Mouse (Mus musculus) embryo, embryonic 9.5 days (tissue): ENCODE measurements around the gene Trio.
"Not testable (repeated sequence)": the region's sequence is repeated elsewhere in the genome, so short reads cannot be mapped to it uniquely, and the experiment has no call there.

Experiments used
- DNase-seq: peaks from one replicate; pipeline ENCODE4 v3.0.0-alpha.2; 2017; ENCODE audit errors: extremely low spot score

The Trio gene

DNA sequence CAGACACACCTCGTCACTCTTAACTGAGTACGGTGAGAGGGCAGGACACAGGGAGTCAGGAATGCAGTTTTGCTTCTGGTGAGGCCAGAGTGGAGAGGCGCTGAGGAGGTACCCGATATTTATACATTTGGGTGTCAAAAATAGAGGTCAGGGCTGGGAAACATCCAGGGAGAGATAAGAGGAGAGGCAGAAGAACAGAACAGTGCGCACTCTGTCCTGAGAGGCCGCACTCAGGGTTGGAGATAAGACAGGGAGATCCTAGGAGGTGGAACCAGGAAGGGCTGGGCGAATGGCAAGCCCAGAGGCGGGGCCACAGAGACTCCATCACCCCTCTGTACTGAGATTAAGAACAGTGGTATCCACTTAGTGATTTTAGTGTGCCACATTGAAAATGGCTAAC is 185.1 kb downstream of the Trio start:
- DNase-seq: no peak

DNA sequence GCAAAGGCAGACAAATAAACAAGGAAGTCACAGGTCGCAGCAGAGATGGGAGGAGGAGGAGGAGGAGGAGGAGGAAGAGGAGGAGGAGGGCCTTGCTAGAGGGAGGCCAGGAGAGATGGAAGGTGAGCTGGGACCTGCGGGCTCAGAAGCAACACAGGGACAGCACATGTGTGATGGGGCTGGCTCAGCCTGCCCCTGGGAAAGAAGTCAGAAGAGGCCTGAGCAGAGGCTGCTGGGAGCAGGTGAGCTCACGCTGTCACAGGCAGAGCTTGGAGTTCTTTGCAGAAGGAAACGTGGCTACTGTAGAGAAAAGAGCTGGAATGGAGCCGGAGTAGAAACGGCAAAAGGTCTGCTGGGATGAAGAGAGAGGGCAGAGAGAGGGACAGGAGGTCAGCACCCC is 185.5 kb downstream of the Trio start:
- no peak for DNase-seq

DNA sequence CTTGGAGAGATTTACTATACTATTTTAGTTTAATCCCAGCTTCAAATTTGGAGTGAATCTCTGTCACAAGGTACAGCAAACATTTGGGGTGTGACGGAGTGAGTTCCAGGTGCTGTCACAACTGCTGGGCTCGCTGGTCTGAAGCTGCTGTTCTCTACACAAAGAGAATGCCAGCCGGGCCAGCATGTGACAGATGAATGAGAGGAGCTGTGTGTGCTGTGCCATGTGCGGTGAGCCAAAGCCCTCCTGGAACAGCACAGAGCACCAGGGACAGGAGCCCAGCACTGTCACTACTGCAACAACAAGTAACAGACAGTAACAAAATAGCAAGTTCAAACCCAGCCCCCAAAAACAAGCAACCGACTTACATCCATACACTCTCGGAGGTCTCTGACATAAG is 194.0 kb downstream of the Trio start:
- no peak for DNase-seq

DNA sequence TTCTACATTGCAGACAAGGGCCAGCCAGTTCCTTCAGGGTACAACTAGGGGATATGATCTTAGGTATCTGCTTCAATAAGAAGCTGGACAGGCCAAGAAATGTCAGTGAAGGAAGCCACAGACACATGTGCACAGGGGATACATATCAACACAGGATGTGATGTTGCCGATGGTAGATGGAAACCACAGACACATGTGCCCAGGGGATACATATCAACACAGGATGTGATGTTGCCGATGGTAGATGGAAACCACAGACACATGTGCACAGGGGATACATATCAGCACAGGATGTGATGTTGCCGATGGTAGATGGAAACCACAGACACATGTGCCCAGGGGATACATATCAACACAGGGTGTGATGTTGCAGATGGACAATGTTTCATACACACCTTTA is 197.8 kb downstream of the Trio start:
- not testable (repeated sequence) for DNase-seq

DNA sequence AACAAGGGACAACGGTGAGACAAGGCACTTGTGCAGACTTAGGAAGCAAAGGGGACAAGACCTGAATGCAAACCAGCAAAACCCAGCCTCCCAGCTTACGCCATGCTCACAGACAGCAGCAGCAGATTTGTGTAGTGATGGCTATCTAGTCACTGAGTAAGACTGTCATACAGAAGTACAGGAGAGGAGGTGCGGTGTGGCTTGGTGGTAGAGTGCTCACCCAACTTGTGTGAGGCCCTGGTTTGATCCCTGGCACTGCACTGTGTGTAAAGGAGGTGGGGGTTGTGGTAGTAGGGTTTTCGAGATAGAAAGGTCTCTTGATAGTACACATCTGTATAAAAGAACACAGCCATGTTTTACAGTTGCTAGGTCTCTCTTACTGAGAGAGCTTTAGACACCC is 198.8 kb downstream of the Trio start:
- no peak for DNase-seq

DNA sequence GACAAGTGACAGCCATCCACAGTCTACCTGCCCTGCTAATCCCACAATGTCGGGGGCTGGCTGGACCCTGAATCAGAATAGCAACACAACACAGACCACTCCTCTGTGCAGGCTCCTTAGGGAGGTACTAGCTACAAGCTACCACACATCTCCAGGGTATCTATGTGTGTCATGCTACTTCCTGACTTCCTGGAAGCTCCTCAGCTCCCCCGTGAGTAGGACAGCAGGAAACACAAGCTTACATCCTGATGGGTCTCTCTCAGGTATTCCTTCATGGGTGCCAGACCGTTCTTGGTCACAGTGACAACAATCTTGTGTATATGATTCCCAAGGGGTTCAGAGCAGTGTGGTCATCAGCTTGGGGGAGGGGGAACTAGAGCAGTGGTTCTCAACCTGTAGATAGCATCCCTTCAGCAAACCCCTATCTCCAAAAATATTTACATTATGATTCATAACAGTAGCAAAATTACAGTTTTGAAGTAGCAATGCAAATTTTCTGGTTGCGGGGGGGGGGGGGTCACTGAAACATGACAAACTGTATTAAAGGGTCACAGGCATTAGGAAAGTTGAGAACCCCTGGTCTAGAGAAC is 199.5 kb downstream of the Trio start:
- DNase-seq: no peak

DNA sequence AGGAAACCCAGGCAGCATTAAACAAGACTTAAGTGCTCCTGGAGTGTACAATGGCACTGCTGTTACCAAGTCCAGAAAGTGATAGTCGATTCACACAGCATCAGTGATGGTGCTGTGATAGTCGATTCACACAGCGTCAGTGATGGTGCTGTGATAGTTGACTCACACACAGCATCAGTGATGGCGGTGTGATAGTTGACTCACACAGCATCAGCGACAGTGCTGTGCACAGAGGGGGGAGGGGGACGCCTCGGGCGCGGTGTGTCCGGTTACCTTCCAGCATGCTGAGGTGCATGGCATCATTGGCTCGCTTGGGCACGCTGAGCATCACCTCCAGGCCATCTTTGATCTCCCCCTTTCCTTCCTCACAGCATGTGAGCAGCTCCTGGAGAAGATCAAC is 200.3 kb downstream of the Trio start:
- DNase-seq: no peak

DNA sequence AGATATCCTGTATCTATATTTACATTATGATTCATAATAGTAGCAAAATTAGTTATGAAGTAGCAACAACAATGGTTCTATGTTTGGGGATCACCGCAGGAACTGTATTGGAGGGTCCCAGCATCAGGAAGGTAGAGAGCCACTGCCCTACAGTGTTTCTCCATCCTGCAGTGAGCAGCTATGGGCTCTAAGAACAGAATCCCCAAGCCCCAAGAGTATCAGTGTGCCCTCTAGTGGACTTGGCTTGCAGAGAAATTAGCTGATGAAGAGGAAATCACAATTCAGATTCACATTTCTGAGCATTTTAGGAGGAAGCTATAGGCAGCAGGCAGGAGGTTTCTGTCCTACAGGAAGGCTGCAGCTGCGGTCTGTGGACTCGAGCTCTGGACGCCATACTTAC is 202.1 kb downstream of the Trio start:
- DNase-seq: no peak

DNA sequence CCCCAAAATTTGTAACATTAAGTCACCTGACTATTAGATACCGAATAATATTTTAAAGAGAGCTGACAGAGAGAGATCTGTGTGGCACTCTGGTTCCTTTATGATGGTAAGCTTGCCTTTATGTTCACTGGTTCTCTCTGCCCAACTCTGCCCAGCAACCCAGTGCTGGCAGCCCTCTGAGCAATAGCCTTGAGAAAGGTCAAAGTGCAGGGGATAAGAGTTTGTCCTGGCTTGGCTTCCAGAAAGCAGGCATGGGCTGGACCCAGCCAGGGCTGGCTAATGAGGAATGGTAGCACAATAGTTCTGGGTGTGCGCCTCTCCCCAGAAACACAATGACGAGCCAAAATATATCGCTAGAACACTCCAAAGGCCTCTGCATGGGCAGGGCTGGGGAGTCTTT is 203.2 kb downstream of the Trio start:
- DNase-seq: no peak

DNA sequence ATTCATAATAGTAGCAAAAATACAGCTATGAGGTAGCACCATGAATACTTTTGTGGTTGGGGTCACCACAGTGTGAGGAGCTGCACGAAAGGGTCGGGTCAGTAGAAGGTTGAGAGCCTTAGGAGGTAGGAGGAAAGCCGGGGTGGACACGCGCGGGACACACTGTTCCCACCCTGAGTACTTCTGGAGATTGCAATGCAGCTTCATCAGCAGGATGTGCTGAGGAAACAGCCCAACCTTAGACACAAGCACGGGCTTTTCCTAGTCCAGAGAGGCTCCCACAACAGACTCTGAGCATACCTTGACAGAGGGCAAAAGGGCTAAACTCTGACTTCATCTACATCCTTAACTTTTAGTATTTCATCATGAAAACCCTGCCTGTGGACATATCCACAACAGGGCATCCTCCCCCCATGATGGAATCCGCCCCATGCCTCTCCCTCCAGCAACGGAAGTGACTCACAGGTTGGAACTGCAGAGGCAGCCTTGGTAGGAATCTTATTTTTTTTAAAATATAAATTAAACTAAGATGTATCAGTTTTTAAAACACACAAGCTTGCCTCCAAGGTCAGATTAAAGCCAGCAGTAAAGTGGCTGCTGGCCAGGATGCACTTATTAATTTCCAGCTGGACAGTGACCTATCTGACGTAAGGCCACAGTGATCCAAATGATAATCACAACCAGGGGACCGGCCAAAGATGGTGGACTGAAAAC is 203.8 kb downstream of the Trio start:
- DNase-seq: no peak

DNA sequence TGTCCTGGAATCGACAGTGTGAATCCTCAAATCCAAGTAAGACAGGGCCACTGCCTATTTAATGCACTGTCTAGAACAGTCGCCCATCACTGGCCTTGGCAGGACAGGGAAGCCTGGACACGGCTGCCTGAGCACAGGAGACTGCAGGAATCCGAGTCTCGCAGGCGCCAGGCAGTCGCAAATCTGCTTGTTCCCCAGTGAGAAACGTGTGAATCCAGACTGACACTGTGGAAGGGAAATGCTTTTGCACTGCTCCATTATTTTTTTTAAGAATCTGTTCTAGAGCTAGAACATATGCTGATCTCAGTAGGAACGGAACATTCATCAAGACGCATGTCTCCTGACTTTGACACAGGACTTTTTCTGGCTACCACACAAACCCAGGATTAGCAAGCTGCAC is 208.6 kb downstream of the Trio start:
- DNase-seq: no peak

DNA sequence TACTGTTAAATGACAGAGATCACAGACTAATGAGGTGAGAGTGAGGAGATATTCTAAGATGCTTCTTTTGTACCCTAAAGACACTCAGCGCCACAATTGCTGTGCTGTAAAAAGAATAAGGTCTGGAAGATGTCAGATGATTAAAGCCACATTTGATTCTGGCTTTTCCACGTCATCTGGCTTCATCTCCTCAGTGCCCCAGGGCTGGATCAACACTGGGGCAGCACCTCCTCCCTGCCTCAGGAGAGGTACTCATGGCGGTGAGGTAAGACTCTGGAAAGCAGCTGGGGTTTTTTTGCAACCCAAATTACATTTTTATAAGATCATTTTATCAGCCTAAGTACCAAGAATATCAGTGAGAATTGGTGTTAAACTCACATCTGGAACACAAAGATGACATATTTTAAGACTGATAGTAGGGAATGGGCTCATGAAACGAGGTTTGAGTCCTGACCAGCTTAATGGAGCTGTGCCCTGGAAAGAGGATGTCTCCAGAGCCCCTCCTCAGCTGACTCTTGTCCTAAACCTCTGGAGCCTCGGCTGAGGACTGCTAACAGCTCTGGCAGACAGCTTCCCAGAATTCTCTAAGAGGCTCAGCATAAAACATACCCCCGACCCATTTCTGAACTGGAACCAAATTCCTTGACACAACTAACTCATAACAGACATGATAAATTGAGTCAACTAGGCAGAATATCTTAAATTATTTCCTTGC is 210.8 kb downstream of the Trio start:
- DNase-seq: no peak

DNA sequence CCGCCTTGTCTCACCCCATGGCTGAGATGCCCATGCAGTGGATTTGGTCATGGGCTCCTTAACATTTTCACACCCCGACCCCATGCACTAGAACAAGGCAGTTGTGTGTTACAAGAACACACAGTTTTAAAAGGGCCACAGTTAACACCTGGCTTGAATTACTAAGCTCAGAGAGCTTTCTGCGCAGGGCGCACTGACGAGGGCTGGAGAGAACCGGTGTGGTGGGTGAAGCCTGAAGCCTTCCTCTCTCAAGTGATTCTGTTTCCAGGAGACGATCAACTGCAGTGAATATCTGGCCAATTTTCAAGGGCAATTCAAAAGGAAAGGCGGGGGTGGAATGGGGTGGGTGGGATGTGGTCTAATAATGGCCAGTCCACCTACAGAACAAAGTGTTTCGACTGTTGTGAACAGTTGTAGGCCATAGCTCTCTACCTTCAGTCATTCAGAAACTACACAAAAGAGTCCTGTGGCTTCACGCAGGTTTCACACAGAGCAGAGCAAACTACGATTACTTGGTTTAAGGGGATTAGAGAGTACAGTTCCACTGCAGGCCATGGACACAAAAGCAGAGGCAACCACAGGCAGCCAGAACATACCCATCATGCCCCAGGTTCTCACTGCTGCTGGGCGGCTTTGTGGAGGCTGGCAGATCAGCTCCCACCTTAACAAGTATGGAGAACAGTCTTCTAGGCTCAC is 214.7 kb downstream of the Trio start:
- DNase-seq: no peak

DNA sequence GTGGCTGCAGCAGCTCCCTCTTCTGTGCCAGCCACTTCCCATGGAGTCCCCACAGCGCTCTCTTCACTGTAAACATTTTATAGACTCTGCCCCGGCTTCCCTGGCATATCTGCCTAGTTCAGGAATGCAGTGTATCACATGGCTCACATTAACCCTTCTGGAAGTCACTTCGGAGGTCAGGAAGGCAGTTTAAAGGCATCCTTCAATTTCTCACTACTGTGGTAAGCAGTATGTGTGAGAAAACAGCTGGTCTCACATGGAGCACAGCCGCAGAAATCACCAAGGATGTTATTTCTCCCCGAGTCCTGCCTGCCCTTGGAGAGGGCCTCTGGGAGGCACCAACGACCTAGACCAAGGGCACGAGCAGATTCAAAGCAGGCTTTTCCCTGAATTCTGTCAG is 215.4 kb downstream of the Trio start:
- DNase-seq: no peak

DNA sequence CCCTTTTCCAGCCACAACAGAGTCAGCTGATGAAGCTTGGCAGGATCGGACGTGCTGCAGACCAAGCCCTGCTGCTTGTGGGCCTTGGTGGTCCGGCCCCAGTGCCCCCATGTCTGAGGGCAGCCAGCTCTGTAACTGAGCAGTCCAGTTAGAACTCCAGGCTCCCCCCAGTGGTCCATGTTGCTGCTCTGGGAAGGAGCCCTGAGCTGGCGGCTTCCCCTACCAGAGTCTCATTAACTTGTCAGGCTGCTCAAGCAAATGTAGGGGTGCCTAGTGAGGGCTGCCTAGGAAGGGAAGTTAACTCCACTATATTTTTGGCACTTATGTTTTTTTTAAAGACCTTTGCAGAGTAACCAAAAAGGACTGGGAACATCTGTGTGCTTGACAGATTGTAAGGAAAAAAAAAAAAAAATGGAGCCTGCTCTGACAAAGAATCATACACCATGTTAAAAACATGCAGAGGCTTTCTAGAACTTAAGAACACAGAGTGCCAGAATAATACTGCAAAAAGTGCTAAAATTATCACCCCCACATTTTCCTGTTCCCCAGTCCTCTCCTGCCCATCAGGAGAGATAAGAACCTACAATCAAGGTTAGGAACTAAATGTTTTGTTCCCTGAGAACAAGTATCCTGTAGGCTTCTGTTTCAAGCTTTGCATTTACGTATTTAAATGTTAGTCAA is 216.9 kb downstream of the Trio start:
- no peak for DNase-seq

DNA sequence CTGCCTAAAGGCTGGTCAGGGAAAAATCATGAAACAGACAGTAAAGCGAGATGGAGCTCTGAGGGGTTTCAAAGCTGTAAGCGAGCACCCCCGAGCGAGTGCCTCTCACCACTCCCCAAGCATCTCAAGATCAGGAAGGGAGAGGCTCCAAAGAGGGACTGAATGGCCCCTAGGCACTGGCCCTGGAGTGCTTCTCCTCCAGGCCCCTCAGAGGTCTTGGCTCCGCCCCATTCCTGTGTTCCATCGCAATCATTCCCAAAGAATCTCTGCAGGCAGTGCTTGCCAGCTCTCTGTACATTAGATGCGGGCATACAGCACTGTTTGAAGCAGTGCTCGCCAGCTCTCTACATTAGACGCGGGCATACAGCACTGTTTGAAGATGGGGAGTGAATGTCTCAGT is 219.4 kb downstream of the Trio start:
- no peak for DNase-seq

DNA sequence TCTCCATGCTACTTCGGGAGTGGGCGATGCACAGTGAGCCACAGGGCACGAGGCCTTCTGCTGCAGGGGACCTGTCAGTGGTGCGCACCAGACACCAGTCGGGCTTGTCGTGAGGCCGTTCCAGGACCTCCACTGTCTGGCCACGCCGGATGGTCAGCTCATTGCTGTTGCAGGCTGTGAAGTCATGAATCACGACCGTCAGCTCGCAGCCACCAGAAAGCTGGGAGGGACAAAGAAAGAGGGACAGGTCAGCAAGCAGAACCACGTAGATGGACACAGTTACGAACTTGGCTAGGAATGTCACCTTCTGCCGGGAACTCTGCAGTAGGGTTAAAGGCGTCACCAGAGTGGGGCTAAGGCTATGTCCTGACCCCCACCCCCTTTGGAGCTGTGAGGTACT is 220.0 kb downstream of the Trio start:
- no peak for DNase-seq

DNA sequence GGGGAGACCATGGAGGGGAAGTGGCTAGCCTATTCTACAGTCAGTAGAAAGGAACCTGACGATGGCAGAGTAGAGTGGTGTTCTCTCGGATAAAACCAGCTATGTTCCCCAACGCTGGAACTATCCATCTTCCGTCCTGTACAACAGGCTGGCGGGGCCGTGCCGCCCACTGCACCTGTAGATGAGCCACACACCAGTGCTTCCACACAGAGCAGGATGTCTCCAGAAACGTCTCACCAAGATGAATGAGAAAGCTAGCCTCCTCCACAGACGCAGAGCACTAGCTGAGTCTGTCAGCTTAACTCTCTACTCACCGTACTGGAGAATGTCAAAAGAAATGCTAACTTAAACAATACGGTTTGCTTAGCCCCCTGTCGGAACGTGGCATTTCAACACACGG is 221.2 kb downstream of the Trio start:
- no peak for DNase-seq

DNA sequence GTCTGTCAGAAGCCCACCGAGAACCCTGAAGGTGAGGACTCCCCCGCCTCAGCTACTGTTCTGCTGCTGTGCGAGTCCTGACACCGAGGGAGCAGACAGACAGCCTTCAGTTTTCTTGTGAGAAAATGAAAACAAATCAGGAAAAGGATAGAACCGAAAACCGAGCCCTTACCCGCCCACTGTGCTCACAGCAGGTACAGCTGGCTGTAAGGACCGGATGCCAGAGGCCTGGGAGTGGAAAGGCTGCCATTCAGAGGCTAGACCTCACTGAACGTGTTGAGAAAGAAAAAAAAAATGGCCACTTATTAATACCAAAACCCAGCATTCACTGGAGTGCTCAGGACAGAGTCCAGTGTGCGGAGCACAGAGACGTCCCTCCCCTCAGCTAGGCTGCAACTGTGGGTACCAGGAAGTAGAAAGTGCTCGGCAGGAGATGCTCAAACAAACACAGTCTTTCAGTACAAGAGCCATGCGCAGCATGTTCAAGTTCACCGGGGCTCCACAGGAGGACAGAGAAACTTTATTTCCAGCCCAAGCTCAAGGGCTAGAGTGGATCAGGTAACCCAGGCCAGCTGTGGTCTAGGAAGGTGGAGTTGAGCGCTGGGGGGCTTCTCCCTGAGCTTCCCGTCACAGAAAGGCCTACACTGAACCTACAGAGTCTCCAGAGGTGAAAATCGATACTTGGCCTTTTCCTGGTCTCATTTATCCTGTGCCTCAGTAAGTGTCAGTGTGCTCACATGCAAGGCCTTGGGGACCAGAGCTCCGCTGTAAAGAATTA is 221.9 kb downstream of the Trio start:
- no peak for DNase-seq

DNA sequence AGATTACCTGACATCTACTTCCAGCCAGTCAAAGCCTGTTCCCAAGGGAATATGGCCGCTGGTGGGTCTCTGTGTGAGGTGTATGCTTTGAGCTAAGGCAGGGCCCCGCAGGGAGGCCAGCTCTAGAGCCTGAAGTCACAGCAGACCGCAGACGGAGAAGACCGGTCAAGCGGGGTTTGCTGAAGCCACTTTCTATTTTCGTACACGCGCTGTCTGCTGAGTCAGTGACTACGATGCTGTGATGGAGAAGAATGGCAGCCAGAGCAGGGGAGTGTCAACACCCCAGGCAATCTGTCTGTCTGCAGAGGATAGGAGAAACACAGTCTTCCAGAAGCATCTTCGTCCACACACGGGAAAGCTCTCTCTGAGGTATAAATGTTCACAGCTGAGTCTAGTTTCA is 223.4 kb downstream of the Trio start:
- no peak for DNase-seq

DNA sequence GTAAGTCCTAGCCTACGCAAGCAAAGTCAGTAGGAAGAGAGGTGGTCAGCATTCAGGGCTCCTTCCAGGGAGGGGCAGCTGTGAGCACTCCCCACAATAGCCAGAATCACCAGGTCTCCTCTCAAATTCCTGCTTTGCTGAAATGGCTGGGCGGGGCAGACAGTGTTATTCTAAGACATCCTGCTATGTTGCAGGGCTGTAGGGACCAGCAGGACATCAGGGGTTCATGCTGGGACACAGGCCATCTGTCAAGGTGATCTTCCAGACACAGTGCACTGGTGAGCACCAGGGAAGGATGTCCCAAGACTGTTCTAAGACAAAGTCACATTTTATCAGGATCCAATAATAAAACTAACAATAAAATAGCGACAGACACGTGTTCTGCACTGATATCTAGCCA is 224.5 kb downstream of the Trio start:
- no peak for DNase-seq
